Mouse (Mus musculus): Measurements from ENCODE around the gene Gsg1l. TPM values are rescaled to one million over a fixed set of nuclear protein-coding genes. Genes with fewer than 3 reads are reported as not detected.

The Gsg1l gene
- polyA plus RNA-seq, 1 experiment: 0.58 TPM

DNA sequence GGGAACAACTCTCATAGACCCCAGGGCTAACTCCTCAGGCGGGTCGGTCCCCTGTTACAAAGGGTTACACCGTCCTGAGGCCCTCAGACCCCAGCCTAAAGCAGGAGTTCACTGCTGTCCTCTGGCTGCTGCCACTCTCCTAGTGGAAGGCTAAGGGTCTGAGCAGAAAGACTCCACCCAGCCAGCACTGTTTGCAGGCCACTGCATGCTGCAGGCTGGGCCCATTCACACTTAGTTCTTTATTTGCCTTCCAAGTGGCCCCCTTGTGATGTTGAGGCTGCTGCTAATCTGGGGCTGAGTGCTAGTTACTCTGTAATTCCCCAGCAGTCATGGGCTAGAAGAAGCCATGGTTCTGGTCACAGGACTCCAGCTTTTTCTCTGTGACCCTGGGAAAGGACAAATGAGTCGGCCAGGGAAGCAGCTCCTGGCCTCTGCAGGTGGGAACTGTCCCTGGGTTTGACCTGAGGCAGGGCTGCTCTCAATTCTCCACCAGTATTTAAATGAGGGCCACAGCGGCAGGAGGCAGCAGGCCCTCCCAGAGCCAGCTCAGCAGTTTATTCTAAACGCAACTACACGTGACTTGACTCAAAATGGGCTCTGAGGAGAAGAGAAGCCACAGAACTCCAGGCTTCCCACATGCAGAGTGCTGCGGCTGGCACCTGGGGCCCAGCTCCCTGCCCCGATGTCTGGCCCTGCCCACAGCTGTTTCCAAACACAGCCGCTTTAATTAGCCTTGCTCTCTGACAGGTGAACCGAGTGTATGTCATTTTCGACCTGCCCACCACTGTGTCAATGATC is 210.6 kb downstream of the Gsg1l start:
- Histone ChIP-seq H3K27me3 (replicated peaks) (peaks cover 39% of the 10 kb centered on the region), H3K4me3 (replicated peaks) (no peak overlapping the region)
- TF ChIP-seq FLI1 (IDR thresholded peaks at IDR 0.05; ENCODE audit: low read length): no peak
- no peak for TF ChIP-seq GATA1 (IDR thresholded peaks at IDR 0.05; ENCODE audit: borderline replicate concordance, low read length)

DNA sequence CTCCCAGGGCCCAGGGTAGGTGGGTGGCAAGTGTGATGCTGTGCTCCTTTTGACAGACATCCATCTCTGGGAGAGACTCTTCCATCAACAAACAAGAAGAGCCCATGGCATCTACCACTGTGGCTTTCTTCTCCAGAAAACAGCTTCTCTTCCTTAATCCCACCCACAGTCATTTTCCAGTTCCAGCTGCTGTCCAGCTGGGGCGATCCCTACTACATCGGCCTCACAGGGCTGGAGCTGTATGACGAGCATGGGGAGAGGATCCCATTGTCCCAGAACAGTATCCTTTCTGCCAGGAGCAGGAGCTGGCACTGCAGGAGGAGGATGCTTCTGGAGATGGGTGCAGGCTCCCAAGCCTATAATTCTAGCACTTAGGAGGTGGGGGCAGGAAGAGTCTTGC is 213.6 kb downstream of the Gsg1l start:
- Histone ChIP-seq H3K4me3 (replicated peaks) (no peak overlapping the region), H3K36me3 (replicated peaks; ENCODE audit: low read length) (peaks cover 61% of the 10 kb centered on the region), H3K9me3 (no peaks in the 10 kb centered on the region), H3K27me3 (replicated peaks) (peaks cover 30% of the 10 kb centered on the region), H3K4me1 (peaks cover 20% of the 10 kb centered on the region)
- TF ChIP-seq FLI1 (IDR thresholded peaks at IDR 0.05; ENCODE audit: low read length) (no peak), GATA1 (IDR thresholded peaks at IDR 0.05; ENCODE audit: borderline replicate concordance, low read length) (no peak)

More for the DNA sequence above, 210.6 kb downstream of the Gsg1l start:
- no peaks in the 10 kb centered on the region for H3K9me3 ChIP-seq
- peaks cover 5% of the 10 kb centered on the region for H3K4me1 ChIP-seq
- peaks cover 30% of the 10 kb centered on the region for H3K36me3 ChIP-seq (replicated peaks; ENCODE audit: low read length)

- no peak for TF ChIP-seq GATA1 (IDR thresholded peaks at IDR 0.05; ENCODE audit: borderline replicate concordance, low read length)
- TF ChIP-seq FLI1 (IDR thresholded peaks at IDR 0.05; ENCODE audit: low read length): no peak
- peaks cover 11% of the 10 kb centered on the region for H3K27me3 ChIP-seq (replicated peaks)
- peaks cover 20% of the 10 kb centered on the region for H3K4me1 ChIP-seq
- H3K9me3 ChIP-seq: no peaks in the 10 kb centered on the region
- no peak overlapping the region for H3K4me3 ChIP-seq (replicated peaks)
- H3K36me3 ChIP-seq (replicated peaks; ENCODE audit: low read length): peaks cover 82% of the 10 kb centered on the region
Measured at GRCm38 (mm10) chr7:125865234-125865633, 217.0 kb downstream of the Gsg1l start.

DNA sequence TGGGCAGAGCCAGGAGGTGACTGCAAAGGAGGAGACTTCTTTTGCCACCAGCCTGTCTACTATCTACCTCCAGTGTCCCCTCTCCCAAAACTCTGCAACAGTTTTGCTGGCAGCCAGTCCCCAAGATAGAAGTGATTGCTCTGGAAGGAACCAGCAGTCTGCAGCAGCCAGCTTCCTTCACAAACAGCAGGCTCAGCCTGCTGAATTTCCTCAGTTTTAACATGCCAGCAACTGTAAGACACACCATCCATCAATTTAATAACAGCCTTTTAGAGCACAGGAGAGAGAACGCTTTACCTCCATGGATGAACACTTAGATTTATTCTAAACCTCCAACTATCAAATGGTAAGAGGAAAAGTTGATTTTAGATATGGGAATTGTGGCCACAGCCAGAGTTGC is 218.2 kb downstream of the Gsg1l start:
- Histone ChIP-seq H3K9me3 (no peaks in the 10 kb centered on the region), H3K4me1 (peaks cover 20% of the 10 kb centered on the region), H3K36me3 (replicated peaks; ENCODE audit: low read length) (peaks cover 84% of the 10 kb centered on the region), H3K4me3 (replicated peaks) (no peak overlapping the region), H3K27me3 (replicated peaks) (peaks cover 12% of the 10 kb centered on the region)
- TF ChIP-seq GATA1 (IDR thresholded peaks at IDR 0.05; ENCODE audit: borderline replicate concordance, low read length) (no peak), FLI1 (IDR thresholded peaks at IDR 0.05; ENCODE audit: low read length) (no peak)

DNA sequence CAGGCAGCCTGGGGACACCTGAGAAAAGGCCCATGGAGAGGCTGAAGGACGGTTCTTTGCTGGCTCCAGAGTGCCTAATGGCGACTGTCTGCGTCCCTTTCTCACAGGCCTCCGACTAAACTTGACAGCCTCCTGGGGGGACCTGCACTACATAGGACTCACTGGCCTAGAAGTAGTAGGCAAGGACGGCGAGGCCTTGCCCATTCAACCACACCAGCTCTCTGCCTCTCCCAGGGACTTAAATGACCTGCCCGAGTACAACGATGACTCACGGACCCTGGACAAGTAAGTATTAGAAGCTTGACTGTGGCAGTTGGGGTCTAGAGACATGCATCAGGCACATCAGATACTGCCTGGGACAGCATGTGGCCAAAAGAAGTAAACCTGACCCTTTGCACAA is 221.8 kb downstream of the Gsg1l start:
- H3K9me3 ChIP-seq: no peaks in the 10 kb centered on the region
- H3K4me1 ChIP-seq: peaks cover 17% of the 10 kb centered on the region
- no peak for TF ChIP-seq FLI1 (IDR thresholded peaks at IDR 0.05; ENCODE audit: low read length)
- TF ChIP-seq GATA1 (IDR thresholded peaks at IDR 0.05; ENCODE audit: borderline replicate concordance, low read length): no peak
- no peak overlapping the region for H3K4me3 ChIP-seq (replicated peaks)
- H3K27me3 ChIP-seq (replicated peaks): peaks cover 3% of the 10 kb centered on the region
- H3K36me3 ChIP-seq (replicated peaks; ENCODE audit: low read length): peaks cover 63% of the 10 kb centered on the region

- Histone ChIP-seq H3K4me1 (peaks cover 19% of the 10 kb centered on the region), H3K9me3 (no peaks in the 10 kb centered on the region), H3K4me3 (replicated peaks) (no peak overlapping the region), H3K27me3 (replicated peaks) (peaks cover 3% of the 10 kb centered on the region), H3K36me3 (replicated peaks; ENCODE audit: low read length) (peaks cover 62% of the 10 kb centered on the region)
- TF ChIP-seq GATA1 (IDR thresholded peaks at IDR 0.05; ENCODE audit: borderline replicate concordance, low read length) (no peak), FLI1 (IDR thresholded peaks at IDR 0.05; ENCODE audit: low read length) (no peak)
Measured at GRCm38 (mm10) chr7:125859564-125859963, 222.6 kb downstream of the Gsg1l start.

DNA sequence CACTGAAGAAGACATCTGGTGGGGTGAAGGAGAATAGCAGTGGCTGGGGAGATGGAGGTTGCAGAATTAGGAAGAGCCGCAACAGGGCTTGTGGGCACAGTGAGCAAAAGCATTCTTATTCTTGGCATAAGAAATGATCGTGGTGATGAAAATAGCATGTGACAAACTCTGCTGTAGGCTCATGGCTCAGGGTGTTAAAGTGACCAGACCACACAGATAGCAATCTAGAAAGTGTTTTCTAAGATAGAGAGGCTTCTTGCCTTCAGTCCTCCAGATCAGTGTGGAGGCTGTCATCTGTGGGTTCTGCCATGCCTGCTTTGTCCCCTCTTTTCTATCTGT is 234.7 kb downstream of the Gsg1l start:
- peaks cover 59% of the 10 kb centered on the region for H3K36me3 ChIP-seq (replicated peaks; ENCODE audit: low read length)

GRCm38 (mm10) chr7:125846866-125847527 is 235.2 kb downstream of the Gsg1l start:
- H3K4me3 ChIP-seq (replicated peaks): no peak overlapping the region
- H3K27me3 ChIP-seq (replicated peaks): peaks cover 6% of the 10 kb centered on the region
- H3K4me1 ChIP-seq: peaks cover 49% of the 10 kb centered on the region
- TF ChIP-seq GATA1 (IDR thresholded peaks at IDR 0.05; ENCODE audit: borderline replicate concordance, low read length) (no peak), FLI1 (IDR thresholded peaks at IDR 0.05; ENCODE audit: low read length) (no peak)
- H3K36me3 ChIP-seq (replicated peaks; ENCODE audit: low read length): peaks cover 62% of the 10 kb centered on the region
- H3K9me3 ChIP-seq: no peaks in the 10 kb centered on the region

More for the DNA sequence above, 234.7 kb downstream of the Gsg1l start:
- TF ChIP-seq FLI1 (IDR thresholded peaks at IDR 0.05; ENCODE audit: low read length): no peak
- TF ChIP-seq GATA1 (IDR thresholded peaks at IDR 0.05; ENCODE audit: borderline replicate concordance, low read length): no peak
- peaks cover 49% of the 10 kb centered on the region for H3K4me1 ChIP-seq
- H3K9me3 ChIP-seq: no peaks in the 10 kb centered on the region
- peaks cover 4% of the 10 kb centered on the region for H3K27me3 ChIP-seq (replicated peaks)
- no peak overlapping the region for H3K4me3 ChIP-seq (replicated peaks)

GRCm38 (mm10) chr7:125845611-125846010 is 236.6 kb downstream of the Gsg1l start:
- H3K9me3 ChIP-seq: no peaks in the 10 kb centered on the region
- H3K4me3 ChIP-seq (replicated peaks): no peak overlapping the region
- H3K27me3 ChIP-seq (replicated peaks): peaks cover 6% of the 10 kb centered on the region
- peaks cover 54% of the 10 kb centered on the region for H3K36me3 ChIP-seq (replicated peaks; ENCODE audit: low read length)
- peaks cover 49% of the 10 kb centered on the region for H3K4me1 ChIP-seq
- TF ChIP-seq GATA1 (IDR thresholded peaks at IDR 0.05; ENCODE audit: borderline replicate concordance, low read length) (no peak), FLI1 (IDR thresholded peaks at IDR 0.05; ENCODE audit: low read length) (no peak)

DNA sequence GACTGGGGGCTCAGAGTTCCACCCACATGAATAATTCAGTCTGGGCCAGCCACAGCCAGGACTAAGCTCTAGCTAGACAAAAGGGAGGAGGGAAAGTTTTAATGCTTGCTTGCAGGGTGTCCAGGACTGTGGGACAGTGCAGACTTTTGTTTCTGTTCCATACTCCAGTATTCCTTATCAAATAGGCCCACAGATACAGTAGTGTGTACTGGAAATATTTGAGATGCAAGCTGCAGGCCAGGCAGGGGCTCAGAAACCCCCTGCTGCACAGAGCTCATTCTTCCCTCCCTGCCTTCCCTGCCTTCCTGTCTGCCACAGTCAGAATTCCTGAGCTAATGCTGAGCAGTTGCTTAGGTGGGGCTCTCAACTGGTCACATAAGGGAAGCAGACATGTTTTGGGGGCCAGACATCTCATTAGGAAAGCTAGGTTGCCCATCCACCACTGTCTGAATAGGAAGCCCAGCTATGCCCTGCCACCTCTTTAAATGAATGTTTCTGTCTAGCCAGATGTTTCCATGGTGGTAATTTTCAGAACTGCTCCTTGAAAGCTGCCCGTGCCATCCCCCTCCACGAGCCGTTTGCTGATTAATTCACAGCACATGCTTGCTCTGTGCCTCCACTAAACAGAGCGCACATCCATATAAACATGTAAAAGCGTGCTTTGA is 244.0 kb downstream of the Gsg1l start:
- H3K36me3 ChIP-seq (replicated peaks; ENCODE audit: low read length): peaks cover 46% of the 10 kb centered on the region

More for the DNA sequence above, 244.0 kb downstream of the Gsg1l start:
- Histone ChIP-seq H3K9me3 (peaks cover 16% of the 10 kb centered on the region), H3K4me3 (replicated peaks) (no peak overlapping the region), H3K4me1 (peaks cover 11% of the 10 kb centered on the region), H3K27me3 (replicated peaks) (peaks cover 17% of the 10 kb centered on the region)
- TF ChIP-seq FLI1 (IDR thresholded peaks at IDR 0.05; ENCODE audit: low read length): no peak
- TF ChIP-seq GATA1 (IDR thresholded peaks at IDR 0.05; ENCODE audit: borderline replicate concordance, low read length): no peak
